Mouse (Mus musculus): Measurements from ENCODE around the gene H1fx. TPM values are rescaled to one million over a fixed set of nuclear protein-coding genes. Genes with fewer than 3 reads are reported as not detected.
"Not testable (repeated sequence)": the region's sequence is repeated elsewhere in the genome, so short reads cannot be mapped to it uniquely, and the experiment has no call there.

Gene H1fx
- total RNA-seq, 2 experiments from 2014 or later, result 2.3 to 6.1 TPM

DNA sequence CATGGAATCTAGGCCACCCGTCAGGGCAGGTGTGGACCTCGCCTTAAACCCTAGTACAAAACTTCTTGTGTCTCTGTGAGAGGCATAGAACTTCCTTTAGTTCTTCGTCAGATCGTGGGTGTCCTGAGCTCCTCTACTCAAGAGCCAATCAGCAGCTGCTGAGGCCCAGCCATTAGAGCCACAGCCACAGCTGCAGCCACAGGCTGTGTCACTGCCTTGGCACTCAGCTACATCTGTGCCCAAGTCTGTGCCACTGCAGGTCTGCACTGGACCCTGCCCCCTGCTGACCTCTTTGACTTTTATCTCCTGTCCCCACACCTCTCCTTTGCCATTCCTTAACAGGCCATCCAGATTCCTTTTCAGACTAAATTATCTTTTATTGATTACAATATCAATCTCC lies 9.8 kb upstream of the H1fx start:
- ATAC-seq (replicated peaks; ENCODE audit: low FRiP score, low TSS enrichment, poor library complexity, severe bottlenecking), result peak; percentile 47

DNA sequence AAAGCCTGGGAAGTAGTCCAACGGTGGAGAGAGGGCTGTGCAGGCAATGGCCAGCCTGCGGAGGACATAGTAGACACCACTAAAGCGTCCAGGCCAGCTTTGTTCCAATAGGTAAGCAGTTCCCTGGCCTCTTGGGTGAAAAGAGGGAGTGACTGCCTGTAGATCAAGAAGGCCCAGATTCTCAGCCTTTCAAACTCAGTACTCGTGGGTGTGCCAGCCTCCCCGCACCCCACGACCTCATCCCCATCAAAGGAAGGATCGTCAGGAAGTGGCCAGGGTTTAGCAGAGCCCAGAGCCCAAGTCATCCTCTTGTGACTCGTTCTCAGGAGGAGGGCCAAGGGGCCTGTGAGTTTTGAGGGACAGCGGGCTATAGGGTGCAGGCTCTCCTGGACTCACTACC lies 1.1 kb upstream of the H1fx start:
- no peak for ATAC-seq (replicated peaks; ENCODE audit: low FRiP score, low TSS enrichment, poor library complexity, severe bottlenecking)

DNA sequence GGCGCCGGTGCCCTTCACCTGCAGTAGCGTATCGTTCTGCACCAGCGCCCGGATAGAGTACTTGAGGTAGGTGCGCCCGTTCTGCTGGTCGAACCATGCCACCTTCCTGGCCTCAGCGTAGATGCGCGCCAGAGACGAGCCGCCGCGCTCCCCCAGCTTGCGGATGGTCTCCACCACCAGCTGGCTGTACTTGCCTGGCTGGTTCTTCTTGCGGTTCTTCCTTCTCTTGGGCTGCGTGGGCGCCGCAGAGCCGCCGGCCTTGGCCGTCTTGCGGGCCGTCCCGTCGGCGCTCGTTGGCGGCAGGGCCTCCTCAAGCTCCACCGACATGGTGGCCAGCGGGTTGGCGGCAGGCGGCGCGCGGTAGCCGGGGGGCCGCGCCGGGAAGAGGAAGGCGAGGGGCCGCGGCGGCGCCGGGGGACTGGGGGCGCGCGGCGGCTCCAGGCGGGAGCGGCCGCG lies 379 bp downstream of the H1fx start:
- no peak for ATAC-seq (replicated peaks; ENCODE audit: low FRiP score, low TSS enrichment, poor library complexity, severe bottlenecking)

DNA sequence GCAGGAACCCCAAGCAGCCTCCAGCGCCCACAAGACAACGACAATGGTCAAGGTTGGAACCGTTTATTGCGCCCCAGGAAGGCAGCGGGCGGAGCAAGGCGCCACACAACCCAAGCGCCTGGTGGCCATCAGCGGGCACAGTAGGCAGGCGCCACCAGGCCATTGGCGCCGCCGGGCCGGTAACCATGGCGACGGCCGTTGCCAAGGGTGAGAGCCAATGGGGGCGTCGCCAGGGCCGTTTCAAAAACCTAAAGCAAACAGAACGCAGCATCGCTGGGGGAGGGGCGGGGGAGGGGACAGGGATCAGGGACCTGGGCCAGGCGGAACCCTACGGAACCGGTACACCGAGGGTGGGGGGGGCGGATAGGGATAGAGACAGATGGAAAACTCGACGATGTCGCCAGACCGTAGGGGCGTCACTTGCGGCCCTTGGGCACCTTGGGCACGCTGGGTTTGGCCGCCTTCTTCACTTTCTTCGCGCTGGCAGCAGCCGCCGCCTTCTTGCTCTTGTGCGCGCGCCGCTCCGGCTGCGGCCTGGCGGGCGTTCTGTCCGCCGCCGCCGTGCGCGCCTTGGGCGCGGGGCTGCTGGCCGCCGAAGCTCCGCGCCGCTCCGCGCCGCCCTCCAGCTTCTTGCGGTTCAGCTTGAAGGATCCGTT lies 935 bp downstream of the H1fx start:
- ATAC-seq (replicated peaks; ENCODE audit: low FRiP score, low TSS enrichment, poor library complexity, severe bottlenecking), result peak; percentile 84

DNA sequence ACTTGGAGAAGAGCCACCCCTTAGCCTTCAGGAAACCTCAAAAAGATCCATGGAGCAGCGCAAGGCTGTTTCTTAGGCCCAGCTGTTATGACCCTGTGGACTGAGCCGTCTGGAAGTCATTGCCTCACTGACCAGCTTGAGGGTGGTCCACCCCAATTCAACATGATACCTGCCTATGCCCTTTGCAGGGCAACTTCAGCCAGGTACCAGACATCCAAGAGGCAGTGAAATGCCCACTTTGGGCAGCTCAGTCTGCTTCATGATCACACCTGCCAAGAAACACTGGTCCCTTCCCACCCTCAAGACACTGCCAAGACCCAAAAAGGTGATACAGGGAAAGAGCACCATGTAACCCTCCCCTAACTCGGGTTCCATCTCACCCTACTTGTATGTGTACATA lies 1.7 kb downstream of the H1fx start:
- no peak for ATAC-seq (replicated peaks; ENCODE audit: low FRiP score, low TSS enrichment, poor library complexity, severe bottlenecking)

DNA sequence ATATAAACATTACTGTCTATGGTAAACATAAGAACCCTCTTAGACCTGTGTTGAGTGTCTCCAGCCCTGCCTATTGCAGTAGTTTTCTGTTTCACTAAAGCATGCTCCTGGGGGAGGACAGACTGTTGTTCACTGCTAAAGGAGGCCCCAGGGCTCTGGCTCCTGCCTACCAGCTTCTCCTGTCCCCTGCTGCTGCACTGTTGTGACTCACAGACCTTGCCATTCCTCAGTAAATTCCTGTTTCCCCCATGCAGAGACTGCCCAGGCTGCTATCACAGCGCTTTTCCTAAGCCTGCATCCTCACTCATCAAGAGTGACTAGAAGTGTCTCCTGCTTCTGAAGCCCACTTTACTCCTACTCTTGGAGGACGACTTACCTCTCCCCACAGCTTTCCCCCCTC lies 11.4 kb downstream of the H1fx start:
- ATAC-seq (replicated peaks; ENCODE audit: low FRiP score, low TSS enrichment, poor library complexity, severe bottlenecking), result no peak

DNA sequence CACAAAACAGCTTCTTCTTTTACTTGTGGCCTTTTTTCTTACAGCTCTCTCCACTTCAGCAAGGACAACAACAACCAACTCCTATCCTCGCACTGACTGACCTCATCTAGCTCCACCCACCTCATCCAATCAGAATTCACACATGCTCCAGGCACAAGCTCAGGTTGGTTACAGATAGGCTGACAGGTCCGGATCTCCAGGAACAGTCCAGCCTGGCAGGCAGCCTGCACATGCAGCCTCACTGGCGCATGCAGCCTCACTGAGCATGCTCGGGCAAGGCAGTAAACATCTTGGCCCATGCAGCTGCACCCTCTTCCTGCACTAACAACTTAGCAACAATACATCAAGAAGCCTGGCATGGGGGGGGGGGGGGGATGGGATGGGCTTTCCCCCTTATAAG lies 19.0 kb downstream of the H1fx start:
- not testable (repeated sequence) for ATAC-seq (replicated peaks; ENCODE audit: low FRiP score, low TSS enrichment, poor library complexity, severe bottlenecking)

DNA sequence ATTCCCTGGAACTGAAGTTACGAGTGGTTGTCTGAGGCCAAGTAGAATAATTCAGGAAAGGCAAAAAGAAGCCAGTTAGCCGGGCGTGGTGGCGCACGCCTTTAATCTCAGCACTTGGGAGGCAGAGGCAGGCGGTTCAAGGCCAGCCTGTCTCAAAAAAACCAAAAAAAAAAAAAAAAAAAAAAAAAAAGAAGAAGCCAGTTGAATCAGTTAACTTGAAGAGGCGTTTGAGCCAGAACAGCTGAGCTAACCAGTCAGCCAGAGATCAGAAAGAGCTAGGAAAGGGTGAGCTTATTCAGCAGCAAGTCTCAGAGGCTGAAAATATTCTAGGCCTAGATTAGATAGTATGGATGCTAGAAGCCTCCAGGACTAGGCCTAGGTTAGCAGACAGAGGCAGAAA lies 39.3 kb downstream of the H1fx start:
- ATAC-seq (replicated peaks; ENCODE audit: low FRiP score, low TSS enrichment, poor library complexity, severe bottlenecking), result no peak

DNA sequence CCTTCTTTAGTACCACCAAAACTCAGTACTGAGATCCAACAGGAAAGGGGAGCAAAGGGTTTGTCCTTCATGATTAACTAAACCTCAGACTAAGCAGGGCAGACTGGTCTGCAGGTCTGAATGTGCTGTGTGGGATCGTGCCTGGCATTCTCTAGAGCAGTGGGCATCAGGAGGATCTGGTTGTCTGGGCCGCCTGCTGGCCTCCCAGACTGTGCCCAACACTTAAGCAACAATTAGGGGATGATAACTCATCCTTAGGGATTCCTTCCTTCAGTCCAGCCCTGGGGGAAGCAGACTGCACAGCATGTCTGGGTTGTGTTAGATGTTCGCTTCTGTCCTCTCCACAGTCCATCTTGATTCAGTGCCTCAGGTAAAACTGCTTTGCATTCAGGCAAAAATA lies 42.5 kb downstream of the H1fx start:
- ATAC-seq (replicated peaks; ENCODE audit: low FRiP score, low TSS enrichment, poor library complexity, severe bottlenecking), result no peak

DNA sequence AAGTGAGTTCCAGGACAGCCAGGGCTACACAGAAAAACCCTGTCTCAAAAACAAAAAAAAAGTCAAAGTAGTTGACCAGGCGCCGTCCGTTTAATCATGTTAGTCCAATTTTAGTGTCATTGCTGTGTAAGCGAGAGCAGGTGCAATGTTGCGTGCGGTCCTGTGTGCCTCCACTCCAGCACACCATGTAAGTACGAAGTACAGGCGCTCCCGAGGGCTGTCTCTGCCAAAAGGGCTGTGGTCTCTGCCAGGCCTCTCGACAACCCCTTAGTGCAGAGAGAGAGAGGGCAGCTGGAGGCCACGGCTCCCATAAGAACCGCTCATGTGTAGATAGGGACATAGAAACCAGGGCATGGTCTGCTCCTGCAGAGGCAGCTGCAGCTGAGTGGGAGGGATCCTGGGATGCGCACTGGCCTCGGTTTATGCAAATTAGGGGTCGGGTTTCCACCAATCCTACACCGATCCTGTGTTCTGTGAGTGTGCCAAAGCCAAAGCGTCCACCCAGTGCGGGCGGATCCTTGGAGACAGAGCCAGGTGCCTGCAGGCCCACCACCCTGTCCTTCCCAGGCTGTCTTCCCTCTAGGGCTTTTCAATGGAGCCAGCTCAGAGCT lies 44.2 kb downstream of the H1fx start:
- no peak; the same call in 1 of the 2 replicates for ATAC-seq (replicated peaks; ENCODE audit: low FRiP score, low TSS enrichment, poor library complexity, severe bottlenecking)

DNA sequence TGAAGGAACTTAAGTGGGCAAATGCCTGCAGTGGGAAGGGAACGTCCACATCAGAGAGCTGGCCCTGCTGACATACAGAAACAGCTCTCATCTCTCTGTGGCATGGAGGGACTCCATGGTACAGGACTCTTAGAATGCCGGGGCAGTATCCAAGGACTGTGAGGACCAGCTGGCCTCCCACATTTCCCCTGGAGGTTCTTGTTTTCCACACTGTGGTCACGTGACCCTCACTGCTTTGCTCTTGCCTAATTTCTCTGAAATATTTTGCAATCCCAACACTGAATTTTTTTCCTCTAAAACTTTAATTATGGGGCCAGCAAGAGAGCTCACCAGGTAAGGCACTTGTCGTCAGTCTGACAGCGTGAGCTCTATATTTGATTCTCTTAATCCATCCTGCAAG lies 46.4 kb downstream of the H1fx start:
- ATAC-seq (replicated peaks; ENCODE audit: low FRiP score, low TSS enrichment, poor library complexity, severe bottlenecking), result no peak

Other genes with a start within 250 kb of the H1fx start
- 1.8 and 4.5 TPM in 2 replicates for gene Gp9, start 203.6 kb downstream of the H1fx start, total RNA-seq (2014; fragmentation: Nextera tagmentation)
- gene Gp9, start 203.6 kb downstream of the H1fx start, total RNA-seq (2017), result 3.1 and 7.3 TPM in 2 replicates
- gene Rab43, start 169.5 kb downstream of the H1fx start, total RNA-seq (2014; fragmentation: Nextera tagmentation), result 49.7 and 51.5 TPM in 2 replicates
- gene Rab43, start 169.5 kb downstream of the H1fx start, total RNA-seq (2017), result 4.5 and 9.9 TPM in 2 replicates
- gene Gm45140, start 145.8 kb downstream of the H1fx start, total RNA-seq (2014; fragmentation: Nextera tagmentation), result 0.81 and 3.3 TPM in 2 replicates
- gene Gm45140, start 145.8 kb downstream of the H1fx start, total RNA-seq (2017), result 18.3 and 19.5 TPM in 2 replicates
- 85.1 and 88.1 TPM in 2 replicates for gene Isy1, start 142.8 kb downstream of the H1fx start, total RNA-seq (2014; fragmentation: Nextera tagmentation)
- gene Isy1, start 142.8 kb downstream of the H1fx start, total RNA-seq (2017), result 228 and 235 TPM in 2 replicates
- gene Cnbp, start 130.5 kb downstream of the H1fx start, total RNA-seq (2014; fragmentation: Nextera tagmentation), result 524 and 599 TPM in 2 replicates
- 1,213 and 1,503 TPM in 2 replicates for gene Cnbp, start 130.5 kb downstream of the H1fx start, total RNA-seq (2017)
- 76.8 and 84.9 TPM in 2 replicates for gene Copg1, start 93.8 kb downstream of the H1fx start, total RNA-seq (2014; fragmentation: Nextera tagmentation)
- 53.1 and 63.4 TPM in 2 replicates for gene Copg1, start 93.8 kb downstream of the H1fx start, total RNA-seq (2017)
- gene Hmces, start 67.7 kb downstream of the H1fx start, total RNA-seq (2014; fragmentation: Nextera tagmentation), result 28.3 and 32.4 TPM in 2 replicates
- gene Hmces, start 67.7 kb downstream of the H1fx start, total RNA-seq (2017), result 32.0 and 34.1 TPM in 2 replicates
- 158 and 182 TPM in 2 replicates for gene Rab7, start 63.6 kb upstream of the H1fx start, total RNA-seq (2014; fragmentation: Nextera tagmentation)
- 59.7 and 68.5 TPM in 2 replicates for gene Rab7, start 63.6 kb upstream of the H1fx start, total RNA-seq (2017)
- gene Rpn1, start 102.8 kb upstream of the H1fx start, total RNA-seq (2014; fragmentation: Nextera tagmentation), result 123 and 137 TPM in 2 replicates
- 183 and 205 TPM in 2 replicates for gene Rpn1, start 102.8 kb upstream of the H1fx start, total RNA-seq (2017)
- 101 and 116 TPM in 2 replicates for gene Gata2, start 212.3 kb upstream of the H1fx start, total RNA-seq (2014; fragmentation: Nextera tagmentation)
- gene Gata2, start 212.3 kb upstream of the H1fx start, total RNA-seq (2017), result 37.4 and 48.8 TPM in 2 replicates
- gene Dnajb8, start 240.6 kb upstream of the H1fx start, total RNA-seq (2014; fragmentation: Nextera tagmentation), result not detected in 2 replicates
- gene Dnajb8, start 240.6 kb upstream of the H1fx start, total RNA-seq (2017), result not detected in 2 replicates

All from megakaryocyte-erythroid progenitor cell, adult 5-6 weeks (primary cell).